Mouse (Mus musculus): ENCODE data around the gene Scrg1. TPM values are rescaled to one million over a fixed set of nuclear protein-coding genes. Genes with fewer than 3 reads are reported as not detected.
"Not testable (repeated sequence)": the region's sequence is repeated elsewhere in the genome, so short reads cannot be mapped to it uniquely, and the experiment has no call there.

Scrg1 gene
- 10 to 100 TPM; 60.1 to 68.7 TPM for total RNA-seq (2021)

GRCm38 (mm10) chr8:57455765-57456164 is at the start of gene Scrg1:
Gene Scrg1, plus strand, starts transcription at chr8:57455923.
- peak in 1 of 2 experiments; percentile 14 for DNase-seq

- DNase-seq: no peak
These were observed 49.4 kb upstream of the Scrg1 start for GRCm38 (mm10) chr8:57406366-57406765.

DNA sequence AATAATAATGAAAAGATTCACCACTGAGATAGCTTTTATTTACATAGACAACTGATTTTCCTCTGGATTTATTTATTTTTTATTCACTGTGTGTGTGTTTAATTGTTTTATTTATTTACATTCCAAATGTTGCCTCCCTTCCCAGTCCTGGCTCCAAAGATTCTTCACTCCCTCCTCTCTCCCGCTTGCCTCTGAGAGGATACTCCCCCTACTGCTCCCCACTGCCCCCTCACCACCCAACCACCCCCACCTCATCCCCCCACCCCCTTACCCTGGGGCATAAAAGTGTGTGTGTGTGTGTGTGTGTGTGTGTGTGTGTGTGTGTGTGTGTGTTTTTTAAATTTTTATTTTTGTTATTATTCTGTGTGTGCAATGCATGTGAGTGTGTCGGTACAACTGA is 46.4 kb upstream of the Scrg1 start:
- no peak for DNase-seq

DNA sequence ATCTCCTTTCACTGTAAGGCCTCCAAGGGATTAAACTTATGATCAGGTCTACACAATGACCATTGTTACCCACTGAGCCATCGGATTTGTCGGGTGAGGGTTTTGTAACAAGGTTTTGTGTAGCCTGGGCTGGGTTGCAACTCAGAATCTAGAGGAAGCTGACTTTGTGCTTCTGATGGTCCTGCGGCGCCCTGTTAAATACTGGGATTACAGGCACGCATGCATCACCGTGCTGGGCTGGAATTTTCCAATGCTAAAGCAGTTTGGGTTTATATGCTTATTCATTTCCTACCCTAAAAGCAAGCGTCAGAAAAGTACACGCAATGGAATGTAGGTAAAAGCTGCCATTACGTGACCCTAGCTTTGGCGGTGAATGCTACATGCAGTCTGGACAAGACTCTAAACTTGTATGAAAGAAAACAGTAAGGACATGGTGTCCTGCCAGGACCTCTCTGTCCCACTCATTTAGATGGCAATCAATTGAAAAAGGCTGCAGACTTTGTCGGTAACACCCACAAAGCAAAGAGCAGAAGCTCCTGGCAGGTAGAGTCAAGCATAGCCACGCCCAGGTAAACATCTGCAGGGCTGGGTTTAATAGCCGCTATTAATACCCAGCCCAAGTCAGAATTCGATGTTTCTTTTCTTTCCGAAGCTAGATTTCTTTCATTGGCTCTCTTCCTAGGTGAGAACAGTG is 45.8 kb upstream of the Scrg1 start:
- DNase-seq: no peak

DNA sequence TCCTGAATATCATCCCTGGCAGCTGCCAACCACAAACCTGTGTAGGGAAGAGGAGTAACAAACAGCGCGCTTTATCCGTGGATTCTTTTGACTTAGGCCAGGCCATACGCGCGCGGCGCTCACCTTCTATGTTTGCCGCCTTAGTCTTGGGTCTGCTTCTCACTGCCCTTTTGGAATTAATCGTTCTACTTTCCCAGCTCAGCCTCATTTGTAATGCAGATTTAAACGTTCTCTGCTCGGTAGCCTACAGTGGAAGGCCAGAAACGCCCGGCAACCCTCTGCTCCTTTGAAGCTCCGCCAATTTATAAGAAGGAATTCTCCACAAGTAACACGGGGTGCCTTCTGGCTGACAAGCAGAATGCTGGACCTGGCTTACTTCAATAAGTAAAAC is 45.3 kb upstream of the Scrg1 start:
- DNase-seq: no peak

- DNase-seq: no peak
These were observed 44.4 kb upstream of the Scrg1 start for GRCm38 (mm10) chr8:57411366-57411765.

GRCm38 (mm10) chr8:57416827-57417226 is 38.9 kb upstream of the Scrg1 start:
- DNase-seq: no peak

DNA sequence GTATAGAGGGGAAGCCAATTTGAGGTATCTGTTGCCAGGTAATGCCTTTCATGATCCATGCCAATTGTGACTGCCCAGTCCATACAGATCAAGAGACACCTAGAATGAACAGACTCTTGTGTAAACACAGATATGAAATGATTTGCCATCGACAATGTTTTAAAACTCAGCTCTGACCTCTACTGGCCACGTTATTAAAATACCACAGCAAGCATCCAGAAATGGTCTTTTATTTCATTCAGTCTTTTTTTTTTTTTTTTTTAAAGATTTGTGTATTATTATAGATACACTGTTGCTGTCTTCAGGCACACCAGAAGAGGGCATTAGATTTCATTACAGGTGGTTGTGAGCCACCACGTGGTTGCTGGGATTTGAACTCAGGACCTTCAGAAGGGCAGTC is 29.6 kb upstream of the Scrg1 start:
- no peak for DNase-seq

- DNase-seq: no peak
These were observed 27.9 kb upstream of the Scrg1 start for GRCm38 (mm10) chr8:57427581-57428366.

- DNase-seq: no peak
These were observed 27.2 kb upstream of the Scrg1 start for GRCm38 (mm10) chr8:57428566-57428965.

- DNase-seq: peak; percentile 46 to 58
These were observed 26.4 kb upstream of the Scrg1 start for GRCm38 (mm10) chr8:57429166-57429887.

GRCm38 (mm10) chr8:57429888-57430274 is 25.8 kb upstream of the Scrg1 start:
- DNase-seq: not testable (repeated sequence)

- DNase-seq: no peak
These were observed 24.8 kb upstream of the Scrg1 start for GRCm38 (mm10) chr8:57430901-57431300.

DNA sequence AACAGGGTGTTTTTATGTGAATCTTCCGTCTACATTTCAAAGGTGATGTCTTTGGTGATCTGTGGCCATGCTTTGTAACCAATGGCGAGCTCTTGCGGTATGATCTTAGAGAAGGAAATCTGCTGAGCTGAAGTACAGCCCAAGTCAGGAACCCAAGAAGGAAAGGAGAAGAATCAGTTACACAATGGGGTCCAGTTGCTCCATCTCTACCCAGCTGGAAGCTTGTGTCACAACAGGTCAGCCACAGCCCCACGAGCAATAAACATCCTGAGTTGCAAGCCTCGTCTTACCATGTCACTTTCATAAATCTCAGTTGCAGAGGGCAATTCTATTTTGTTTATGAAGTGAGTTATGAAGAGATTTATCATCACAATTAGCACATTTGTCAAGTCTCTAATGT is 22.9 kb upstream of the Scrg1 start:
- DNase-seq: no peak

- DNase-seq: peak; percentile 31 to 38
These were observed 19.8 kb upstream of the Scrg1 start for GRCm38 (mm10) chr8:57435768-57436436.

DNA sequence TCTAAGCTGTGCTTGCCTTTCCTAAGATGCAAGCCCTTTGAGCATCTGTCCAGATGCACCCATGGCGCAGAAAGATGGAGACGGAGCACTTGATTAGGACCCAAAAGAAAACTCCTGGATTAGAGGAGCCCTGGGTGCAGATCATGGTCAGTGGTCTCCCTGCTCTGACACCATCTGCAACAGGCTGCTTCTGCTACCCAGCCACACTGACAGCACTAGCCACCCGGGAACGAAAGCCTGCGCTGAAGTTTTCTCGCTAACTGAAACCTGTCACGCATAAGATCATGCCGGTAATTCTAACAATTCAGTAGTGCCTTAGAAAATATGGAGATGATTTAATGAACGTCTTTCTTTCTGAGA is 19.3 kb upstream of the Scrg1 start:
- no peak for DNase-seq

GRCm38 (mm10) chr8:57441131-57441530 is 14.6 kb upstream of the Scrg1 start:
- no peak for DNase-seq

DNA sequence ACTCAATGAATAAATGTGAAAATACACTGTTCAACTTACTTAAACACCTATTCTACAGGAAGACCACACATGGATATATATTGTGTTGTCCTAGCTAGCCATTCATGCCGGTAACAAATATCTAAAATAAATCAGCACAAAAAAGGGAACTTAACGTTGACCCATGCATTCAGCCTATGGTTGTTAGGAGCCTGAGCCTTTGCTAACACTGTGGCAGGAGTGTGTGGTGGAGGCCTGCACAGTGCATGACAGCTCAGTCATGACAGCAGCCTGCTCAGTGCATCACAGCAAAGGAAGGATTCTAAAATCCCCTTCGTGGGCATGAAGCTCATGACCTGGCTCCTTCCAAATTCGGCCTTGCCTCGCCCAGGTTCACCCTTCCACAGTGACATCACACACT is 14.2 kb upstream of the Scrg1 start:
- DNase-seq: no peak

- DNase-seq: no peak
These were observed 12.4 kb upstream of the Scrg1 start for GRCm38 (mm10) chr8:57443289-57443688.

DNA sequence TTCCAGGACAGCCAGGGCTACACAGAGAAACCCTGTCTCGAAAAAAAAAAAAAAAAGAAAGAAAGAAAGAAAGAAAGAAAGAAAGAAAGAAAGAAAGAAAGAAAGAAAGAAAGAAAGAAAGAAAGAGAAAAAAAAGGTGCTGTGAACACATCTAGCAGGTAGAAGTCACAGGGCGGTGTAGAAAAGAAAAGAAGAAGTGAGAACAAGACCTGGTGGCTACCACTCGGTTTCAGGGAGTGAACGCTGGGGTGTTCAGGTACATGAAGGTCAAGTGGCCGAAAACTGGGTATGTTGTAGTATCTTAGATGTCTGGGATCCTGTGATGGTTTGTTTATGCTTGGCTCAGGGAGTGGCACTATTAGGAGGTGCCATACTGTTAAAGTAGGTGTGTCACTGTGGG is 9.8 kb upstream of the Scrg1 start:
- DNase-seq: not testable (repeated sequence)

DNA sequence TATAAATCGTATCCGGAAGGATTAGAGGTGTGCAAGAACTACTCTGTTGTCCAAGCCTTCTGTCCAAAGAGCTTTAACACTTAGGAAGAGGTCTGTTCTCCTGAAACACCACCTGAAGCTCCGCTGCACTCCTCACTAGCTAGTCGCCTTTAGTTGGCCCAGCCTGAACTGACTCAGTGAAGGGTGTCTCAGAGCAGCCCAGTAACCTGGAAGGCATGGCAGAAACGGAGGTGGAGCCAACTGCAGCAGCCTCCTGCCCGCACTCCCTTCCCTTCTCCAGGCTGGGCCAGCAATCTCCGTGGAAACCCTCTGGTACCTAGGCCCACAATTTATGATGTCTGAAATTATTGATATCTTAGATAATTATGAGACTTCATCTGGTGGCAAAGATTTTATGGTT is 5.0 kb upstream of the Scrg1 start:
- no peak for DNase-seq

- no peak for DNase-seq
These were observed 3.8 kb upstream of the Scrg1 start for GRCm38 (mm10) chr8:57451896-57452295.

DNA sequence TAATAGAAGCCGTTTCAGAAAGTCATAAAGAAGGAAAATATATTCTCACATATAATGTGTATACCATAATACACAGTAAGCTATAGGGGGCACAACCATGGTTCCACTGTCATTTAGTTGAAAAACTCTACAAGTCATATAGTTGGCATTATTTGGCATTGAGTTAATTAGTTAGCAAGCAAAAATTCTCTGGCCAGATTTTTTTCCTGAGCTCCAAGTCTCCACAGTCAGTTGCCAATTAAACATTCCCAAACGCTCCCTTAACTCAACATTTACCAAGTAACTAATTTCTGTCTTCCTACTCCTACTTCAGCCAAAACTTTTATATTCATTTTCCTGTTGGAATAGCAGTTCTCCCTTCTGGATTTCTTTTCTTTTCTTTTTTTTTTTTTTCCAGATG is 2.4 kb upstream of the Scrg1 start:
- DNase-seq: no peak
